Mouse (Mus musculus): ENCODE data around the gene Olfr330. TPM values are rescaled to one million over a fixed set of nuclear protein-coding genes. Genes with fewer than 3 reads are reported as not detected.

Olfr330 gene
- not detected for polyA plus RNA-seq (2015; fragmentation: Illumina TruSeq; extraction: RNeasy Lipid Tissue Mini Kit (QIAGEN cat#74804); ENCODE audit: insufficient read depth, low replicate concordance)

DNA sequence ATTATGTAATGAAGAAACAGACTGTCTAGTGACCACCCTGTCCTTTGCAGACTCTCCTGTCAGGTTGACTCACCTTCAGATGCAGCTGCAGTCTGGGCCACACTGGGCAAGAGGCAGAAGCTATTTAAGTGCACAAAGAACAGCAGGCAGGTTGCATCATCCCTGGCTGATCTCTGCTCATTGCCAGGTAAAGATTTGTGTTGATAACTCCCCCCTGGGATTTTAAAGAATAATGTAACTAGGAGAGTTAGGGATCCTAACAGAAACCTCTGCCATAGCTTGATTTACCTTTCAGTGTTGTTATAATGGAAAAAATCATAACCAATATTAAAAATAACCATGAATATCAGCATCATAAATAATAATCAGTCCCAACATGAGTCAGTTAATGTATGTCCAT is at the start of gene Olfr330:
Olfr330 (minus strand) TSS at position 101 of the 400 bp plus-strand sequence.

DNA sequence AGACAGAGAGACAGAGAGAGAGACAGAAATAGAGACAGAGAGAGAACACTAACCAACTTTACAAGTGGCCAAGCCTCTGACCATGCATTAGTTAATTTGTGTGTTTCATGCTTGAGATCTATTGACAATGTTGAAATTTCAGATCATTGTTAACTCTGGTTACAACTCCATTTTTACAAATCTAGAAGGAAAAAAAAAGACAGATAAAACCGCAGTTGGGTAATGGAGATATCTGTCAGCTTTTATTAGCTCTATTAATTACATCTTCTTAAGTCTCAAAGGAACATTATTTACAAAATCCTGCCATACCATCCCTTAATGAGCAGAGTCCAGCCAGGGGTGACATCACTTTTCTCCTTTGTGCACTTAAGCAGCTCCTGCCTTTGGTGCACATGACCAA is 42.8 kb upstream of the Olfr330 start, which contains the start of gene Olfr325:
Olfr325 (plus strand) TSS at position 301 of the 400 bp plus-strand sequence.

DNA sequence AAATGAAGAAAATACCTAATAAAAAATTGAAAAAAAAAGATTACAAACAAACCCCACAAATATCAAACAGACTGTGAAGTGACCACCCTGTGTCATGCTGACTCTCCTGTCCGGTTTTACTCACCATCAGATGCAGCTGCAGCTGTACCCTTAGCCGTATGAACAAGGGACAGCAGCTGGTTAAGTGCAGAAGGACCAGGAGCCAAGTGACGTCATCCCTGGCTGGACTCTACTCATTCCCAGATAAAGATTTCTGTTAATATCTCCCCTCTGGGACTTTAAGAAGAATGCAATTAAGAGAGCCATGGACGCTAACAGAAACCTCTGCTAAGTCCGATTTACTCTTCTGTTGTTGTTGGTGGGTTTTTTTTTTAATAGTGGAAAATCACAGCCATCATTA is 35.8 kb upstream of the Olfr330 start, which contains the start of gene Olfr224:
Olfr224 (minus strand) TSS at position 149 of the 400 bp plus-strand sequence.

DNA sequence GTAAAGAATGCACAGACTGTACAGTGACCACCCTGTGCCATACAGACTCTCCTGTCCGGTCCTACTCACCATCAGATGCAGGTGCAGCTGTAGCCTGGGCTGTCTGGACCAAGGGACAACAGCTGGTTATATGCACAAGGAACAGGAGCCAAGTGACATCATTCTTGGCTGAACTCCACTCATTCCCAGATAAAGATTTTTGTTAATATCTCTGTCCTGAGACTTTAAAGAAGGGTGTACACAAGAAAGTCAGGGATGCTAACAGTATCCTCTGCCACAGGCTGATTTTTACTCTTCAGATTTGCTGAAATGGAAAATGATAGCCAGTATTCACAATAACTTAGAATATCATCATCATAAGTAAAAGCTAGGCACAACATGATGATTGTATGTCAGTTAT is 20.9 kb upstream of the Olfr330 start, which contains the start of gene Olfr328:
Olfr328 (minus strand) TSS at position 101 of the 400 bp plus-strand sequence.

DNA sequence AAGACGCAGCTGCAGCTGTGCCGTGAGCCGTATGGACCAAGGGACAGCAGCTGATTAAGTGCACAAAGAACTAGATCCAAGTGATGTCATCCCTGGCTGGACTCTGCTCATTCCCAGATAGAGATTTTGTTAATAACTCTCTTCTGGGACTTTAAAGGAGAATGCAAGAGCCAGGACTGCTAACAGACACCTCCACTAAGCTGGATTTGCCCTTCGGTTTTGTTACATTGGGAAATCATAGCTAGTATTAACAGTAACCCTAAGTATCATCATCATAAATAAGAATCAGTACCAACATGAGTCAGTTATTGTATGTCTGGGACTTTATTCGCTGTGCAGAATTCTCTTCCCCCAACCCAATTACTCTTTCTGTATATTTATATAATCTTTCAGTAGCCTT is 11.7 kb upstream of the Olfr330 start, which contains the start of gene Olfr329-ps:
Olfr329-ps (minus strand) TSS at position 101 of the 400 bp plus-strand sequence.

DNA sequence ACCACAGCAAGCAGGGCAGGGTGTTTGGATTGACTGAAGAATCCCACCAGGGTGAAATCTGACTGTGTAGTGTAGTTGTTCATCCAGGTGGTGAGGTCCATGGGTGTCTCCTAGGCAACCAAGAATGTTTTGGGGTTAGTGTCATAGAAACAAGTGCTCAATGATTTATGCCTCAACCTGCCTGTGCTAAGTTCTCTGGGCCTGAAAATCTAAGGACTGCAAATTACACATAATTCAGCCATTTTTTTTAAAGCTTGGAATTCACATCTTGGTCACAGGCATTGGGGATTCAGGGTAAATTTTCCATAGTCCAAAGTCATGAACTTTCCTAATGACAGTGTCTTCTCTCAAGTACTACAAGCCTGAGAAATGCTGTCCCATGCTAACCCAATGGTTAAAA is 32.2 kb downstream of the Olfr330 start, which contains the start of gene Olfr331:
Olfr331 (minus strand) TSS at position 101 of the 400 bp plus-strand sequence.

DNA sequence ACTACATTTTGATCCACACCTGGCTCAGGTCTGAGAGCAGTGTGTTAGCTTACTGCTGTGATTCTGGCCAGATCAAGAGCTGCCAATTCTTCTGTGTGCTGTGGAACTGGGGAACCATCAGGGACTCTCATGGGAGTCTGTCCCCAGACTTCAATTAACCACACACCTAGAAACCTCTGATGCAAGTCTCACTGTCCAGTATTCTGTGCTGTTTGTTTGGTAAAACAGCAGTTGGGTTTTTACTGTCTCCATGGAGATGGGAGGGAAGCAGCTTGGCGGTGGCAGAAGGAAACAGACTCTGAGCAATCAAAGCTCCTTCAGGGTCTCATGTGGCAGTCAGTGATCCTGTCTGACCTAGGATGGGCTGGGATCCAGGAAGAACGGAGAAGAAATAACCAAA is 42.2 kb downstream of the Olfr330 start, which contains the start of gene Olfr332:
Olfr332 (minus strand) TSS at position 101 of the 400 bp plus-strand sequence.

Other genes starting within 250 kb of the Olfr330 start
- 16.0 TPM for gene Zfp692, start 227.8 kb downstream of the Olfr330 start, polyA plus RNA-seq (2015; fragmentation: Illumina TruSeq; extraction: RNeasy Lipid Tissue Mini Kit (QIAGEN cat#74804); ENCODE audit: insufficient read depth, low replicate concordance)
- gene Zfp672, start 204.5 kb downstream of the Olfr330 start, polyA plus RNA-seq (2015; fragmentation: Illumina TruSeq; extraction: RNeasy Lipid Tissue Mini Kit (QIAGEN cat#74804); ENCODE audit: insufficient read depth, low replicate concordance): 37.6 TPM
- 7.7 TPM for gene Sh3bp5l, start 204.1 kb downstream of the Olfr330 start, polyA plus RNA-seq (2015; fragmentation: Illumina TruSeq; extraction: RNeasy Lipid Tissue Mini Kit (QIAGEN cat#74804); ENCODE audit: insufficient read depth, low replicate concordance)
- not detected for gene Lypd8, start 155.8 kb downstream of the Olfr330 start, polyA plus RNA-seq (2015; fragmentation: Illumina TruSeq; extraction: RNeasy Lipid Tissue Mini Kit (QIAGEN cat#74804); ENCODE audit: insufficient read depth, low replicate concordance)
- not detected for gene 1810065E05Rik, start 113.7 kb downstream of the Olfr330 start, polyA plus RNA-seq (2015; fragmentation: Illumina TruSeq; extraction: RNeasy Lipid Tissue Mini Kit (QIAGEN cat#74804); ENCODE audit: insufficient read depth, low replicate concordance)
- not detected for gene Gm12253, start 102.3 kb downstream of the Olfr330 start, polyA plus RNA-seq (2015; fragmentation: Illumina TruSeq; extraction: RNeasy Lipid Tissue Mini Kit (QIAGEN cat#74804); ENCODE audit: insufficient read depth, low replicate concordance)
- gene Lypd9, start 81.9 kb downstream of the Olfr330 start, polyA plus RNA-seq (2015; fragmentation: Illumina TruSeq; extraction: RNeasy Lipid Tissue Mini Kit (QIAGEN cat#74804); ENCODE audit: insufficient read depth, low replicate concordance): not detected
- gene Olfr30, start 72.6 kb downstream of the Olfr330 start, polyA plus RNA-seq (2015; fragmentation: Illumina TruSeq; extraction: RNeasy Lipid Tissue Mini Kit (QIAGEN cat#74804); ENCODE audit: insufficient read depth, low replicate concordance): not detected
- gene Olfr332, start 42.3 kb downstream of the Olfr330 start, polyA plus RNA-seq (2015; fragmentation: Illumina TruSeq; extraction: RNeasy Lipid Tissue Mini Kit (QIAGEN cat#74804); ENCODE audit: insufficient read depth, low replicate concordance): not detected
- gene Olfr331, start 32.3 kb downstream of the Olfr330 start, polyA plus RNA-seq (2015; fragmentation: Illumina TruSeq; extraction: RNeasy Lipid Tissue Mini Kit (QIAGEN cat#74804); ENCODE audit: insufficient read depth, low replicate concordance): not detected
- 0.06 TPM for gene Olfr329-ps, start 11.6 kb upstream of the Olfr330 start, polyA plus RNA-seq (2015; fragmentation: Illumina TruSeq; extraction: RNeasy Lipid Tissue Mini Kit (QIAGEN cat#74804); ENCODE audit: insufficient read depth, low replicate concordance)
- gene Olfr328, start 20.8 kb upstream of the Olfr330 start, polyA plus RNA-seq (2015; fragmentation: Illumina TruSeq; extraction: RNeasy Lipid Tissue Mini Kit (QIAGEN cat#74804); ENCODE audit: insufficient read depth, low replicate concordance): not detected
- not detected for gene Olfr224, start 35.7 kb upstream of the Olfr330 start, polyA plus RNA-seq (2015; fragmentation: Illumina TruSeq; extraction: RNeasy Lipid Tissue Mini Kit (QIAGEN cat#74804); ENCODE audit: insufficient read depth, low replicate concordance)
- gene Olfr325, start 42.9 kb upstream of the Olfr330 start, polyA plus RNA-seq (2015; fragmentation: Illumina TruSeq; extraction: RNeasy Lipid Tissue Mini Kit (QIAGEN cat#74804); ENCODE audit: insufficient read depth, low replicate concordance): not detected
- not detected for gene Olfr324, start 60.3 kb upstream of the Olfr330 start, polyA plus RNA-seq (2015; fragmentation: Illumina TruSeq; extraction: RNeasy Lipid Tissue Mini Kit (QIAGEN cat#74804); ENCODE audit: insufficient read depth, low replicate concordance)
- not detected for gene 2210407C18Rik, start 81.2 kb upstream of the Olfr330 start, polyA plus RNA-seq (2015; fragmentation: Illumina TruSeq; extraction: RNeasy Lipid Tissue Mini Kit (QIAGEN cat#74804); ENCODE audit: insufficient read depth, low replicate concordance)
- not detected for gene Olfr323, start 95.7 kb upstream of the Olfr330 start, polyA plus RNA-seq (2015; fragmentation: Illumina TruSeq; extraction: RNeasy Lipid Tissue Mini Kit (QIAGEN cat#74804); ENCODE audit: insufficient read depth, low replicate concordance)
- 2.3 TPM for gene Trim58, start 105.6 kb upstream of the Olfr330 start, polyA plus RNA-seq (2015; fragmentation: Illumina TruSeq; extraction: RNeasy Lipid Tissue Mini Kit (QIAGEN cat#74804); ENCODE audit: insufficient read depth, low replicate concordance)
- gene Olfr322, start 123.9 kb upstream of the Olfr330 start, polyA plus RNA-seq (2015; fragmentation: Illumina TruSeq; extraction: RNeasy Lipid Tissue Mini Kit (QIAGEN cat#74804); ENCODE audit: insufficient read depth, low replicate concordance): not detected
- gene Olfr320, start 146.3 kb upstream of the Olfr330 start, polyA plus RNA-seq (2015; fragmentation: Illumina TruSeq; extraction: RNeasy Lipid Tissue Mini Kit (QIAGEN cat#74804); ENCODE audit: insufficient read depth, low replicate concordance): not detected
- gene Olfr319, start 164.3 kb upstream of the Olfr330 start, polyA plus RNA-seq (2015; fragmentation: Illumina TruSeq; extraction: RNeasy Lipid Tissue Mini Kit (QIAGEN cat#74804); ENCODE audit: insufficient read depth, low replicate concordance): not detected
- gene Olfr318, start 189.2 kb upstream of the Olfr330 start, polyA plus RNA-seq (2015; fragmentation: Illumina TruSeq; extraction: RNeasy Lipid Tissue Mini Kit (QIAGEN cat#74804); ENCODE audit: insufficient read depth, low replicate concordance): not detected
- not detected for gene Olfr317, start 204.4 kb upstream of the Olfr330 start, polyA plus RNA-seq (2015; fragmentation: Illumina TruSeq; extraction: RNeasy Lipid Tissue Mini Kit (QIAGEN cat#74804); ENCODE audit: insufficient read depth, low replicate concordance)
- not detected for gene Olfr316, start 217.9 kb upstream of the Olfr330 start, polyA plus RNA-seq (2015; fragmentation: Illumina TruSeq; extraction: RNeasy Lipid Tissue Mini Kit (QIAGEN cat#74804); ENCODE audit: insufficient read depth, low replicate concordance)
- not detected for gene Olfr315, start 238.4 kb upstream of the Olfr330 start, polyA plus RNA-seq (2015; fragmentation: Illumina TruSeq; extraction: RNeasy Lipid Tissue Mini Kit (QIAGEN cat#74804); ENCODE audit: insufficient read depth, low replicate concordance)
- not detected for gene Olfr314, start 248.1 kb upstream of the Olfr330 start, polyA plus RNA-seq (2015; fragmentation: Illumina TruSeq; extraction: RNeasy Lipid Tissue Mini Kit (QIAGEN cat#74804); ENCODE audit: insufficient read depth, low replicate concordance)

All from spleen, adult 10 weeks (tissue).